12 mouse cellular contexts compared by ENCODE assay signal in genomic region chr10:67213720-67214119, GRCm38 (mm10).
"Had no signal": no experiment of that assay in that cellular context is flagged by ENCODE, and none has a peak within 500 bp of the region (broad histone marks: within the 10 kb centered on the region; RNA-seq: fewer than 3 reads in every experiment).

No protein-coding gene starts in this region.

- H3K27ac ChIP-seq: left cerebral cortex, adult 2 months; limb, embryonic 10.5 days; liver, embryonic 13.5 days; midbrain, embryonic 12.5 days; stomach, embryonic 15.5 days had no signal

- ATAC-seq: liver, postnatal 0 days had no signal

- H3K9me3 ChIP-seq: limb, embryonic 10.5 days; liver, embryonic 13.5 days; megakaryocyte, embryonic 14.5 days; midbrain, embryonic 12.5 days; stomach, embryonic 15.5 days had no signal

- H3K4me2 ChIP-seq: liver, embryonic 13.5 days; midbrain, embryonic 12.5 days; stomach, embryonic 15.5 days had no signal

- DNase-seq: kidney, adult 18-20 months; kidney, postnatal 10 days; kidney, postnatal 4 days; liver, embryonic 13.5 days; liver, postnatal 0 days; right cerebral cortex, postnatal 4 days; thymus, postnatal 36 days had no signal

- H3K9ac ChIP-seq: liver, embryonic 13.5 days; liver, postnatal 0 days; midbrain, embryonic 12.5 days; stomach, embryonic 15.5 days had no signal

- H3K27me3 ChIP-seq: liver, embryonic 13.5 days; megakaryocyte, embryonic 14.5 days; midbrain, embryonic 12.5 days; stomach, embryonic 15.5 days had no signal

- H3K4me3 ChIP-seq: left cerebral cortex, adult 2 months; limb, embryonic 10.5 days; liver, embryonic 13.5 days; megakaryocyte, embryonic 14.5 days; midbrain, embryonic 12.5 days; stomach, embryonic 15.5 days had no signal
